Mouse (Mus musculus) limb, embryonic 10.5 days (tissue): ENCODE results near the gene Aspn. TPM values are rescaled to one million over a fixed set of nuclear protein-coding genes. Genes with fewer than 3 reads are reported as not detected.
"Not testable (repeated sequence)": the region's sequence is repeated elsewhere in the genome, so short reads cannot be mapped to it uniquely, and the experiment has no call there.

Experiments used
- DNase-seq: peaks from one replicate; pipeline ENCODE4 v3.0.0-alpha.2; 2017; ENCODE audit warnings: low spot score
- H3K27ac ChIP-seq: fragments of 300-500 bp; sonication (generic); 2 replicates; pipeline ENCODE4 v1.5.1; 2016; ENCODE audit warnings: mild to moderate bottlenecking
- H3K27me3 ChIP-seq: fragments of 300-500 bp; sonication (generic); 2 replicates; pipeline ENCODE4 v1.6.1; 2016; ENCODE audit warnings: low read depth, mild to moderate bottlenecking; ENCODE audit not compliant: poor library complexity, severe bottlenecking
- H3K36me3 ChIP-seq: fragments of 300-500 bp; sonication (generic); 2 replicates; pipeline ENCODE4 v1.6.1; 2016; ENCODE audit warnings: mild to moderate bottlenecking, moderate library complexity
- H3K4me1 ChIP-seq: fragments of 300-500 bp; sonication (generic); 2 replicates; pipeline ENCODE4 v1.6.1; 2016
- H3K4me3 ChIP-seq: fragments of 300-500 bp; sonication (generic); 2 replicates; pipeline ENCODE4 v1.5.1; 2016; ENCODE audit warnings: mild to moderate bottlenecking, moderate library complexity
- H3K9me3 ChIP-seq: fragments of 300-500 bp; sonication (generic); replicated peaks from 2 replicates; pipeline ENCODE4 v1.6.1; 2016; ENCODE audit warnings: mild to moderate bottlenecking
- WGBS: fragments of 180-500 bp; shearing (Covaris S2); methylation state at CpG from one replicate; pipeline ENCODE4 v1.1.7; 2016; 5-methylcytosine and 5-hydroxymethylcytosine counted together
- polyA plus RNA-seq: library from polyadenylated mRNA; unstranded; fragments of >200 nt; fragmentation: Nextera tagmentation; extraction: Ambion mirVana; gene quantifications from 2 replicates; pipeline ENCODE4 v1.2.1, GENCODE M21; 2016

The Aspn gene
- polyA plus RNA-seq, 1 experiment from 2014 or later, result 0.18 TPM

DNA sequence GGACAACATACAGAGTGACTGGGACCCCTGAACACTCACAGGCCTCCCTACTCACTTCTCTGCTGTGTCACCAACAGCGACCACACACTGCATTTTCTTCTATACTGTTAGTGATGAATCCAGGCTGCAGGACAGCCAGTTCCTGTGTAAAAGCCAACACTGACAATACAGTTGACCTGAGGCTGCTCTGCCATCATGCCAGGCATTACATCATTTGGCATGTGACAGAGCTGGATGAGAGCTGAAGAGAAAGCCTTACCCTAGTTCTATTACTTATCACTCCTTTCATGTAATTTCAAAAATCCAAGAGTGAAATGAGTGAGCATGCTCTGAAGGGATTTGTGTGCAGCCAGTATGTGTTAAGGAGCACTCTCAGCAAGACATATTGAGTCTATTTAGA lies 12.0 kb downstream of the Aspn start:
- H3K4me1 ChIP-seq, result no peaks in the 10 kb centered on the region
- DNase-seq, result no peak
- H3K27ac ChIP-seq, result no peak overlapping the region
- H3K9me3 ChIP-seq, result no peaks in the 10 kb centered on the region
- no peaks in the 10 kb centered on the region for H3K36me3 ChIP-seq
- WGBS, result 91% methylated on average over 1 of the region's 1 CpGs
- H3K4me3 ChIP-seq, result no peak overlapping the region
- H3K27me3 ChIP-seq, result no peaks in the 10 kb centered on the region

DNA sequence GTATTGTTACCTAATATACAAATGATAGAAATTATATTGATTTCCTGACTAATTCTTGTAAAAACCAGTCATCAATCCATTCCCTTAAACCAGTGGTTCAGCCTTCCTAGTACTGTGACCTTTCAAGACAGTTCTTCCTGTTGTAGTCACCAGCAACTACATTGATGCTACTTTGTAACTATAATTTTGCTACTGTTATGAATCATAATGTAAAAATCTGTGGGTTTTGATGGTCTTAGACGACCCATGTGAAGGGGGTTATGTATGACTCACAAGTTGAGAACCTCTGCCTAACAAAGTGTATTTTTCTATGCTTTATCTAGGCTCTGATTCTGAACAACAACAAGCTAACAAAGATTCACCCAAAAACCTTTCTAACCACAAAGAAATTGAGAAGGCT lies 12.7 kb downstream of the Aspn start:
- DNase-seq, result no peak
- no peaks in the 10 kb centered on the region for H3K27me3 ChIP-seq
- no peaks in the 10 kb centered on the region for H3K36me3 ChIP-seq
- WGBS, result 68% methylated on average over 1 of the region's 1 CpGs
- no peak overlapping the region for H3K27ac ChIP-seq
- H3K4me3 ChIP-seq, result no peak overlapping the region
- H3K9me3 ChIP-seq, result no peaks in the 10 kb centered on the region
- H3K4me1 ChIP-seq, result no peaks in the 10 kb centered on the region

DNA sequence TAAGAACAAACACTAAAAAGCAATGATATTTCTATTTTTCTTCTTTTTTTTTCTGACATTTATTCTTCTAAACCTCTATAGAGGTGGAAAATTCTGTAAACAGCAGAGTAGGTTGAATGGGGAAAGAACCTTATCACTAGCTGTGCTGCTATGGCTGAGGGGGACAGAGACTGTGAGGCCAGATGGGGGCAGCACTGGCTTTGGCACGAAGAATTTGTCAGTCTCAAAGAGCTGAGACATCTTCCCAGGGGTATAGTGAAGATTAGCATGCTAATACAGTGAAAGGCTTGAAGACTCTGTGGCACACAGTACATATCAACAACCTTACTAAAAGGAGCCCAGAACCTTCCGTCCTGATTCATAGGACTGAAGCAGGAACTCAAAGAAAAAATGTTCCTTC lies 14.9 kb downstream of the Aspn start:
- no peaks in the 10 kb centered on the region for H3K9me3 ChIP-seq
- no peaks in the 10 kb centered on the region for H3K27me3 ChIP-seq
- WGBS, result 35% methylated on average over 2 of the region's 2 CpGs
- DNase-seq, result no peak
- H3K4me3 ChIP-seq, result no peak overlapping the region
- H3K36me3 ChIP-seq, result no peaks in the 10 kb centered on the region
- H3K27ac ChIP-seq, result no peak overlapping the region
- no peaks in the 10 kb centered on the region for H3K4me1 ChIP-seq

DNA sequence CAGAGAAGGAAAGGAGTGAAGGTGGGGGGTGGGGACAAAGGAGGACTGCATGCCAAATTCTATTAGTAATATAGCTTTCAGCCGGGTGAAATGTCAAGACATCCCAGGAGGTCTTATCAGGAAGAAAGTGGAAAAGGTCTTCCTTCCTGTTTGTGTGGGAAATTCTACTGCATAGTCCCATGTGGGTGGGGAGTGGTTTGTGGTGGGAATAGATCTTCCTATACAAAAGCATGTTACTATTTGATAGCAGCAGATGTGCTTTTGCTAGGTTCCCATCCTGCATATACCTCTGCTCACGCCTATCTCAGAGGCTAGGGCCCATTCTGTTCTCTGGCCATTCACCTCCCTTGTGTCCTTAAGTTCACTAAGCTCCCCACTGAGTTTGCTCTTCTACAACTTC lies 16.6 kb downstream of the Aspn start:
- H3K36me3 ChIP-seq, result no peaks in the 10 kb centered on the region
- H3K9me3 ChIP-seq, result no peaks in the 10 kb centered on the region
- H3K4me3 ChIP-seq, result no peak overlapping the region
- H3K27ac ChIP-seq, result no peak overlapping the region
- WGBS, result 70% methylated on average over 2 of the region's 2 CpGs
- DNase-seq, result no peak
- H3K4me1 ChIP-seq, result no peaks in the 10 kb centered on the region
- H3K27me3 ChIP-seq, result no peaks in the 10 kb centered on the region

DNA sequence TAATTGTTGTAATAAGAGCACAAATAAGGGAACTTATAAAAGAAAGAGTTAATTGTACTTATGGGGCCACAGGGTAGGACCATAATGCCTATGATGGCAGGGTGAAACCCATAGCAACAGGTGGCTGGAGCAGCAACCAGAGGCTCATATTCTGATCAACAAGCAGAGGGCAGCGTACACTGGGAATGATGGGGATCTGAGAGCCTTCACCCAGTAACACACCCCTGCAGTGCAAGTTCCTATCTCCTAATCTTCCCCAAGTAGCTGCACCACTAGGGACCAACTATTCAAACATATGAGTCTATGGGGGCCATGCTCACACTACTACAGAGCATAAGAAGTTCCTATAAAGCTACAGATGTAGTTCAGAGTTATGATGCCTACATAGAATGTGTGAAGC lies 20.1 kb downstream of the Aspn start:
- H3K27ac ChIP-seq, result no peak overlapping the region
- no peaks in the 10 kb centered on the region for H3K9me3 ChIP-seq
- no peak for DNase-seq
- H3K27me3 ChIP-seq, result no peaks in the 10 kb centered on the region
- WGBS, result 77% methylated on average over 1 of the region's 1 CpGs
- no peak overlapping the region for H3K4me3 ChIP-seq
- no peaks in the 10 kb centered on the region for H3K4me1 ChIP-seq
- H3K36me3 ChIP-seq, result no peaks in the 10 kb centered on the region

DNA sequence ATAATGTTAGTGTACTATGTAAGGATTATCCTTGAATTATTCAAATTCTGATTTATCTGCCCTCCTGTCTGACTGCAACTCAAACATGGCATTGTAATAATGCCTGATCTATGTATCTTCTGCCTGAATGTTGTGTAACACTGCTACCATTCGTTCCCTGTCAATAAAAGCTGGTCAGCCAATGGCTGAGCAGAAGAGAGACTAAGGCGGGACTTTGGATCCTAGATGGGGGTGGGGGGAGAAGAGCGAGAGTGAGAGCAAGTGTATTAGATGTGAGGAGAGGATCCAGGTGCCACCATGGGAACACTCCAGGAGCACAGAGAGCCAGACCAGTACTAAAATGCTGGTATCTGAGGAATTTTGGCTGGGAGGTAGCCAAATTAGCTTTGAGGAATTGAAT lies 26.1 kb downstream of the Aspn start:
- no peaks in the 10 kb centered on the region for H3K9me3 ChIP-seq
- 71% methylated on average over 3 of the region's 3 CpGs for WGBS
- H3K4me1 ChIP-seq, result no peaks in the 10 kb centered on the region
- H3K4me3 ChIP-seq, result no peak overlapping the region
- no peak for DNase-seq
- no peak overlapping the region for H3K27ac ChIP-seq
- H3K36me3 ChIP-seq, result no peaks in the 10 kb centered on the region
- H3K27me3 ChIP-seq, result no peaks in the 10 kb centered on the region

DNA sequence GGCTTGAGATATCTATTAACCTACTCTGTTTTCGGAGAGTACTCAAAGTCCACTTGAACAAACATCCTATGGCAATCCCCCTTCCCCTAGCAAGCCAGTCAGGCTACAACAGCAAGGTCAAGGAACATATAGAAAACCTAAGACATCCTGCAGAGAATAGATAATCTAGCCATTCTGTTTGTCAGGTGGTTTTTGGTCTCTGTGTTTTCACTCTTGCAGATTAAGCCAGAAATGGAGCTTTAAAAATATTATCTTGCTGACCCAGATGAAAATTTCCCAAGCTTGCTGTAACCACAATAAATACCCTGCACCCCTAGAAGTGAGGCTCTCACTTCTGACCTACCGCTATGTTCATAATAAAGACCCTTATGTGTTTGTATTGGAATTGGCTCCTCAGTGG lies 27.2 kb downstream of the Aspn start:
- DNase-seq, result no peak
- 97% methylated on average over 2 of the region's 2 CpGs for WGBS
- Histone ChIP-seq H3K27me3 (no peaks in the 10 kb centered on the region), H3K9me3 (no peaks in the 10 kb centered on the region), H3K27ac (no peak overlapping the region), H3K4me3 (no peak overlapping the region), H3K36me3 (no peaks in the 10 kb centered on the region), H3K4me1 (no peaks in the 10 kb centered on the region)

DNA sequence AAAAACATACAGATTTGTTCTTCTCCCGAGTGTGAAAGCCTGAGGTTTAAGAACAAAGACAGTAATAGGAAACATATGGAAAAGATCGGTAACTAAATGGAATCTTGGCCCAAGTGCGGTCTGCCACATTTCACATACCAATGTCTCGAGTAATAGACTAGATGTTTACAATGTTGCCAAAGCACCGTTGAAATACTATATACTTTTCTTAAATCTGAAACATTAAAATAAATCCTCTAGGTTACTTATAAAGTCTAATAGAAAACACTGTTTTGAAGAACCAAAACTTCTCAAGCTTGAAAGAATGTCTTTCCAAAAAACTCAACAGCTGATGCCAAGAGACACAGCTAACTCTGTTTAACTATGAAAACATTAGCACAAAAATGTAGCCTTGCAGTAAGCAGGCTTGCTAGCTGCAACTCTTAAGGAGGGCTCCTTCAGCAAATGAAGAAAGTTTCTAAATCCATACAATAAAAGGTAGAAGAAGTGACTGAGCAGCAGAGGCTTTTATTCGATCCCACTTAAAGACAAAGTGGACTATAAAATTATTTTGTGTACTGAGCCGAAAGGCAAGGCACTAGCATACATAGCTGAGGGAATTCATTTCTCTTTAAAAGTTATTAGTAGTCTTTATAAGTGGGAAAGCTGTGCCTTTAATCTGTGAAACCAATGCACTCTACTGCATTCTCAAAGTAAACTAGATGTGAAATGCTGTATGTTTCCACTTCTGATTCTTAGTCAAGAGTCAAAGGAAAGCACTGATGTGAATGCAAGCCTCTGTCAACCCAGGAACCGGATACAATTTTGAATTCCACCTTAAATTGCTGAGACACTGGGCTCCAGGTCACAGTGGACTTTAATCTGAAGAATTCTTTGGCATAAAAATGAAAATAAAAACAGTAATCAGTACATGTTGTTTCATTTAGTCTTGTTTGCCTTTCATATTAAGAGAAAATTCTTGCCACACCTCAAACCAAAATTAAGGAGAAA lies 37.6 kb downstream of the Aspn start, which contains the start of gene Omd:
Omd (plus strand) TSS at position 922 of the 990 bp plus-strand sequence.
- 58% methylated on average over 8 of the region's 8 CpGs for WGBS
- Histone ChIP-seq H3K27me3 (no peaks in the 10 kb centered on the region), H3K9me3 (no peaks in the 10 kb centered on the region), H3K4me3 (no peak within 1 kb of the TSS), H3K4me1 (peaks cover 10% of the 10 kb centered on the region; the same call in 1 of the 2 replicates), H3K27ac (peak within 1 kb of the TSS; percentile 83), H3K36me3 (no peaks in the 10 kb centered on the region)
- no peak for DNase-seq

DNA sequence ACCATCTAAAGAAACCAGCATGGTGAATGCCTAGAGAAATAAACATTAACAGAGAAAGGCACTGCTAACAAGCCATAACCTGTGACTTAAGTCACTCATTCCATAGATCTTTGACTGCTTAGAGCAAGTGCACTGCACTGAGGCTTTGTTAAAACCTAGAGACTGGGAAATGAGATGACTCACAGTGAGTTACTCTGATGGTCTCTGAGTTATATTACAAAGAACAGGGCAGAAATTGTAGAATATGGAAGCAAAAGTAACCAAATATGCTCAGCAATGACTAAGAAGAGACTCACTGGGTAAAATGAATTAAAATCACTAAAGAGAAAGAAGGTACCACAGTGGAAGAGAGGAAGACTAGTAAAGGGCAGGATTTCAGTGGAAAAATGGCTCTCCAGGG lies 39.6 kb downstream of the Aspn start:
- Histone ChIP-seq H3K4me3 (no peak overlapping the region), H3K27me3 (no peaks in the 10 kb centered on the region), H3K9me3 (no peaks in the 10 kb centered on the region), H3K4me1 (peaks cover 10% of the 10 kb centered on the region; the same call in 1 of the 2 replicates), H3K27ac (no peak overlapping the region), H3K36me3 (no peaks in the 10 kb centered on the region)
- DNase-seq, result no peak

DNA sequence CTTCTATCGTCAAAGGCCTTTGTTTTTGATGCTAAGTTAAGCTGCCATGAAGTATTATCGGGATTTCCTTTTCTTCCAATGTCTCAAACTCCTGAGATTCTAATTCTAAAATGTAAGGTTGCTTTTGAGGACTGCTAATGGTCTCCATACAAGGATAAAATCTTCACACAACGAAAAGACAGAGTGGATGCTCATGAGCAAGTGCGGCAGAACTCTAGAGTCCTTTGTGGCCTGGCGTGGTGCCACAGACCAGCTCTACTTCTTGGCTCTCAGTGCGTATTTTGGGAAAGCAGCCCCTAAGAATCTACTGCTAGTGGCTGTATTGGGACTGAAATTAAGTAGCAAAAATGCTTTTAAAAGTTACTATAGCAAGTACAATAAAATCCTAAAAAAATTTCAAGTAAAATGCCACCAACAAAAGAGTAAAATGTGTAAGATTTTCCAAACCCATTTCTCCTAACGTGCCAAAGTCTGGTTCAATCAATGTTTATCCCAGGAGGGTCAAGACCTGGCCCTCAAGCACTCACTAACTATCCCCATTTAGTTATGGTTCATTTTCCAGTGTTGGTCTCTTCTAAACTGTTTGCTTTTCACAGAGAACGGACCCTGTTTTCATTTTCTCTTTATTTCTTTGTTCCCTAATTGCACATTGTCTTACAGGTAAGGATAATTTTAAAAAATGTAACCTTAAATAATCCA lies 40.2 kb downstream of the Aspn start:
- no peak overlapping the region for H3K27ac ChIP-seq
- peaks cover 10% of the 10 kb centered on the region; the same call in 1 of the 2 replicates for H3K4me1 ChIP-seq
- 90% methylated on average over 8 of the region's 8 CpGs for WGBS
- H3K36me3 ChIP-seq, result no peaks in the 10 kb centered on the region
- no peak for DNase-seq
- H3K4me3 ChIP-seq, result no peak overlapping the region
- H3K9me3 ChIP-seq, result no peaks in the 10 kb centered on the region
- H3K27me3 ChIP-seq, result no peaks in the 10 kb centered on the region

DNA sequence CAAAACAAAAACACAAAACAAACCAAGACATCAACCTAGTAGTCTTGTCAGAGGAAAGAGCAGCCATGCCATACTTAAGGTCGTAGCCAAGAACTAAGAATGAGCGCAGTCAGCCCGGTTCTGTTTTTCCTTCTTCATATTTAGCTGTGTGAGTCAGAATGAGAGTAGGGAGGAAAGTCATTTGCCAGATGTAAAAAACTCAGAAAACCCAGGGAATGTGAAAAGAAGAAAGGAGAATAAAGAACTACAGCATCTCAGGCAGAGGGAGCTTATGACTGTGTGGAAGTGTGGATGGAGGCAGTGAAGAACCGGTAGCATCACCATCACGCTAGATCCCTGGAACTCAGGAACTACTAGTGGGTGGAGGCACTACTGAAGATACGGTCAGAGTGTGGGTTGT lies 41.8 kb downstream of the Aspn start:
- Histone ChIP-seq H3K27me3 (no peaks in the 10 kb centered on the region), H3K4me1 (peaks cover 10% of the 10 kb centered on the region; the same call in 1 of the 2 replicates), H3K4me3 (no peak overlapping the region), H3K27ac (no peak overlapping the region), H3K9me3 (no peaks in the 10 kb centered on the region), H3K36me3 (no peaks in the 10 kb centered on the region)
- DNase-seq, result no peak
- 96% methylated on average over 6 of the region's 6 CpGs for WGBS

DNA sequence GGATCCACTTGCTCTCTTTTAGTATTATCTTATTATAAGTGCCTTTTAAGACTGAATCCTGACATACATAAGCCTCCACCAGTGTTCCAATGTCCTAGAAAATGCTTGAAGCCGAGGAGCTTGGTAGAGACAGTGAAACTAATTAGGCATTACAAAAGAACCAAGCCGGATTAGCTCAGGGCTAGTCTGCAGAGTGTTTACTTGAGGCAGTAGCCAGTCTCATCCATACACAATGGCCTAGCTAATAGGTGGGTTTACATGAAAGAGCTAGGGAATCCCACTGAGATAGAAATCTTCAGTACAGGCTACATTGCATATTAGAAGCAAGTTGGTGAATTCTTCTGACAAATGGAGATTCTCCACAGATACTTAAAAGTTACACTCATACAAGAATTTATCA lies 58.3 kb downstream of the Aspn start:
- H3K27ac ChIP-seq, DNase-seq, H3K27me3 ChIP-seq, H3K9me3 ChIP-seq, H3K4me1 ChIP-seq, H3K4me3 ChIP-seq, H3K36me3 ChIP-seq: not testable (repeated sequence)
- WGBS, result 87% methylated on average over 2 of the region's 2 CpGs

DNA sequence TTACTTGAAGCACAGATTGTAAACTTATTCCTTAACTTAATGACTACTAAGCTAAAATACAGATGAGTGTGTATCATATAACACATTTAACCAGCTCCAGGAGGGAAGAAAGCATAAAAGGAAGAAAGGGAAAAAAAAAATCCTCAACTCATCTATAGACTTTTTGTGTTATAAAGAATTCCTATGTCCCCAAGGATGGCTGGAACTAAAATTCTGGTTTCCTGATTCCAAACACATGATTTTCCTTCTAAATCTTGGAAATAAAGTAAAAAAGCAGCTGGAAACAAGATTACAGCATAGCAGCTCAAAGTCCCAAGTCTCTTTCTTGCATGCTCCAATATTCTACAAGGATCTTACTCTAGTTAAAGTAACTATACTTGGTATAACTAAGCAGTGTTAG lies 59.4 kb downstream of the Aspn start:
- H3K4me1 ChIP-seq, result no peaks in the 10 kb centered on the region
- 0 out of 2 replicates have a peak, but pooled peaks cover 4% of the 10 kb centered on the region for H3K36me3 ChIP-seq
- H3K27ac ChIP-seq, result no peak overlapping the region
- no peak overlapping the region for H3K4me3 ChIP-seq
- no peak for DNase-seq
- H3K9me3 ChIP-seq, result no peaks in the 10 kb centered on the region
- H3K27me3 ChIP-seq, result no peaks in the 10 kb centered on the region
